Mouse (Mus musculus) mouse trophoblast stem cell (cell line): ENCODE measurements around the gene E130218I03Rik.

Experiments
- in situ Hi-C, 2 experiments: fragments of 300-500 bp; cut with MseI, MboI; formaldehyde crosslinking; loops; 2 replicates in 1 of 2; 3 replicates in 1 of 2; pipeline ENCODE4 v1.15.1; 2025

The E130218I03Rik gene

DNA sequence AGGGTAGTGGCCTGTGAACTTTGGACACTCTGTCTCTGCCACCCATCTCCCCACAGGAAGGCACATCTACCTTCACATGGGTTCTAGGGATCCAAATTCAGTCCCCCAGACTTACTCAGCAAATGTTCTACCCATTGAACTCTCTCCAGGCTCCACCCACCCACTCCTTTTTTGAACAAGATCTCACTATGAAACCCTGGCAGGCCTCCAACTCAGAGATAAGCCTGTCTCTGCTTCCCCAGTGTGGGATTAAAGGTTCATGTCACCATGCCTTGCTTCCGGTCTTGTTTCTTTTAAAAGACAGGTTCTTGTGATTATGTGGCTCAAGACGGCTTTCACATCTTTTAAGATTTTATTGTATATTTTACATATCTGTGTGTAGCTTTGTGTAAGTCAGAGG is 41.5 kb downstream of the E130218I03Rik start:
- in situ Hi-C loops, result no loop called here

DNA sequence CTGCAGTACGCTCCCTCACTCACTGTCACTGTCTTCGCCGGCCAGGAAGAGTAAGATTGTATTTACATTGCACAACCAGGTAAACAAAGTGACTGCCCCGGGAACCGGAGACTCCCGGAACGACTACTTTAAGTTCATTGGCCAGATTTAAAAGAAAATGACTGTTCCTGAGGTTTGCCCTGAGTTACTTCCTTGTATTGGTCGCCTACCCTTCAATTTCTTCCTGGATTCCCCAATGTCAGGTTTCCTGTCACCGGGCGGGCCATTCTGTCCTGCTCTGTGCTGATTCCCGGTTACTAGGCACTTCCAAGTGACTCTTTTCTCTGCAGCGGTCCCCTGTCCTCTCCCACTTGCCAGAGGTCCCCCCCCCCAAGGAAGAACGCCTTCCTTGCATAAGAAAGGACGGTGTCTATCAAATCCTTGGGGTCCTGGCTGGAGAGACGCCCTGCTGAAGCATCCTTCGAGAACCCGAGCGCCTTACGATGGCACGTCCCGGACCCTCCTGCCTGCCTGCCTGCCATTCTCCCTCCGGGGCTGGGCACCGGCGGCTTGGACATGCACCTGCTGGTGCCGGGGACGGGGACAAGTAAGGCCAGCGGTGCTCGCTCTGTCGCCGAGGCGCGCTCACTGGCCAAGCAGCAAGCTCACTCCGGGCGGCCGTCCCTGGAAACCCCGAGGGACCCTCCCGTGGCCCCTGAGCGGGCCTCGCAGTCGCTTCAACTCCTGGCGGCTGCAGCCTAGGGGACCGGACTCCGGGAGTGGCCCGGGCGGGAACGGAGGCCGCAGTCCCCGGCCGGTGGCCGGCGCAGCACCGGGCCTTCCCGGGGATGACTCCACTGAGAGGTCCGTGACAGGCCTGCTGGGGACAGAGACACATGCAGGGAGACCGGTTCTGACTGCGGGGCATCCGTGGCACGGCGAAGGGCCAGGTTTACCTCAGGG is 43.0 kb downstream of the E130218I03Rik start:
- in situ Hi-C loops, result no loop called here

DNA sequence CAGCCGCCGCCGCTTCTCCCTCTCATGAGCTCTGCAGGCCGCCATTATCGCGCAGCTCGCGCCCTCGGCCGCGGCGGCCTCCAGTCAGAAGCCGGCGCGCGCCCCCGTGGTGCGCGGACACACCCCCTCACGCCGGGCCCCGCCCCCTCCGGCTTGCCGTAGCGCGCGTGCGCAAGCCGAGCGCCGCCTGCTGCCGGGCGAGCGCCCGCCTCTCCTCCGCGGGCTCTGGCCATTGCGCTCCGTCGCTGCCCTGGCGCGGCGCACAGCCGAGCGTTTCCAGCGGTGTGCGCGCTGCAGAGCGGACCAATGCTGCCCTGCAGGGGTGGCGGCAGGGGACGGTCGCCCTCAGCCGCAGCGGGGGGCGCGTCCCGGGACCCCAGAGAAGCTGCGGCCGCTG is 43.7 kb downstream of the E130218I03Rik start:
- in situ Hi-C loops, result no loop called here

DNA sequence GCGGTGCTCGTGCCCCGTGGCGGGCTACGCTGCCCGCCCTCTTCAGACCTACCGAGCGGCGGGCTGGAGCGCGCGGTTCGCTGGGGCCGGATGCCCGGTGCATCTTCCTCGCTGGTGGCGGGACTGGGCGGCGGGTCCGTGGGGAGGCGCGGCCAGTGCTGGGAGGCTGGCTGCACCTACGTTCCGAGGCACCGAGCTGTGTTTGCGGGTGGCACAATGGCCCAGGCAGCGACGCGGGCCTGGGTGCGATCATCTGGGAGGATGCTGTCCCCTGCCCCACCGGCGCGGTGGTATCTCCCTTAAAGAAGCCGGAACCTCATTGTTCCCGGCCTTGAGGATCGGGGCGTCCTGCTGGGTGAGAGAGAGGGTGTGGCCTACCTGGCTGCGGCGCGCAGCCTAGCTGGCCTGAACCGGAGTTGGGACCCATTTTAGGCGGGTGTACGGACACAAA is 44.1 kb downstream of the E130218I03Rik start, which contains the start of gene Pdik1l:
Pdik1l (minus strand) TSS at position 321 of the 451 bp plus-strand sequence.
- in situ Hi-C loops, result no loop called here

GRCm38 (mm10) chr4:134288397-134289256 is 45.2 kb downstream of the E130218I03Rik start:
- in situ Hi-C loops, result no loop called here

GRCm38 (mm10) chr4:134292067-134292466 is 48.6 kb downstream of the E130218I03Rik start:
- in situ Hi-C loops, result loop anchor here in 1 of 2 experiments (5.0 to 10.0 kb wide), 2 partner anchors 35 to 97 kb away; no protein-coding TSS in a partner anchor

DNA sequence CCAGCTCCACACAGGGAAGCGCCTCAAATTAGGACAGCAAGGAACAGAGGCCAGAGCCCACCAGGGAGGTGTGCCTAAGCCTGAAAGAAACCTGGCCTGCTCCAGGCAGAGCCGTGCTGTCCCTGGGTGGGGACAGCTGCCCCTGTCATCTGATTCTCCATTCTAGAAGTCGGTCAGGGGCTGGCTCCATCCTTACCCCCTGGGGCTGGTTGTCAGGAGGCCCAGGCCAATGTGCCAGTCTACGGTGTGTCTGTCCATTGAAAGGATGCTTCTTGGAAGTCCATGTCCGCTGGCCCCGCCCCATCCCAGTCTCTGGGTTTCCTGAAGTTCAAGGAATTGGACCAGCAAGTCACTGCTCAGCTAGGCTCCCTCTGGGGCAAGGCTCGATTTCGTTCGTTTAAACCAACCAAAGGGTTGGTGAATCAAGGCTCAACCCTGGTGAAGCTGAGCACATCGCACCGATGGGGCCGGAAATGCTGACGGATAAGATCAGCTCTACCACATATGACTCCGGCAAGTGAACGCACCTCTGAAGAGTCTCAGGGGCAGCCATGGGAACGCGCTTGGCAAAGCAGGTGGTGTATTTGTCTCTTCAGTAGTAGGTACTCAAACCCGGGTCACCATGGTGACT is 49.7 kb downstream of the E130218I03Rik start:
- in situ Hi-C loops, result loop anchor here in 1 of 2 experiments (5.0 to 10.0 kb wide), 2 partner anchors 36 to 98 kb away; no protein-coding TSS in a partner anchor

DNA sequence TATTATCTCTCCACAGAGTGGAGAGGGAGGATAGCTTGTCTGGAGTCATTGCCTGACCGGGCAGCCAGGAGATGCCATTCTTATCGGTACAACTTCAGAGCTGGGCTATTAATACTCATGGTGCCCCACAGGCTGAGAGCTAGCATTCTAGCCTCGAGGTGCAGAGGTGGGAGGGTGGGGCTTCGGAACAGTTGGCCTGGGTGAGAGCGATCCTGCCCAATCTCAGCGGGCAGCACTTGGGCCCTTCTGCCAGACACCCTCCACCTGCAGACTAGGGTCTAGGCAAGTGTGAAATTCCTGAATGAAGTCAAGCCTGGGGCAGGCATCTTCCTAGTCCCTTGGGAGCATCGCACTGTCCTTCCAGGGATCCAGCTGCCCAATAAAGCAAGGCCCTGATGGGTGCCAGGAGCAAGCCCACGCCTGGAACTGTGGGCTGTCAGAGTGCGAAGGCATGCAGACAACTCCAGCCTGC is 50.3 kb downstream of the E130218I03Rik start:
- in situ Hi-C loops, result loop anchor here in 1 of 2 experiments (5.0 to 10.0 kb wide), 2 partner anchors 36 to 99 kb away; no protein-coding TSS in a partner anchor
